Mouse (Mus musculus): ENCODE measurements at regions not wholly inside any gene's neighbourhood (a gene's known extent, or its start where the extent isn't known, plus 50 kb on each side); places are given as distances from the start of the nearest gene placed in this dataset.
"Not testable (repeated sequence)": the region's sequence is repeated elsewhere in the genome, so short reads cannot be mapped to it uniquely, and the experiment has no call there.

- DNase-seq = not testable (repeated sequence)
Measured at GRCm38 (mm10) chr10:11801372-11802230, 458.4 kb downstream of the Epm2a start.

DNA sequence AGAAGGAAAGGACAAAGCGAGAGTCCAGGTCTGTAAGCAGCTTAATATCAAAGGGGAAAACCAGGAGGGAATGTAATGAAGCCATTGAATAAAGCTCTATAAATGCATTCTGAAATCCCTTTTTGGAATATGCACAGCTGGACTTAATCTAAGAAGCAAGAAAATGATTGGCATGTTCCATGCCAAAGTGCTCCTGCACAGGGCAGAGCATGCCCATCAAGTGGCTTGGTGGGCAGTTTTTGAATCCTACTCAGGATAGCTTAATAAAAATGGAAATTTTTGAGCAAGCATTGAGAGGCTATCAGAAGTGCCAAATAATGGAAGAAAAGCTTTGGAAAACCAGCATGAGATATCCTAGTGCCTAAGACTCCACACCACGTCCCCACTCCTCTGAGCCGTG is 466.1 kb downstream of the Epm2a start:
- DNase-seq = no peak

DNA sequence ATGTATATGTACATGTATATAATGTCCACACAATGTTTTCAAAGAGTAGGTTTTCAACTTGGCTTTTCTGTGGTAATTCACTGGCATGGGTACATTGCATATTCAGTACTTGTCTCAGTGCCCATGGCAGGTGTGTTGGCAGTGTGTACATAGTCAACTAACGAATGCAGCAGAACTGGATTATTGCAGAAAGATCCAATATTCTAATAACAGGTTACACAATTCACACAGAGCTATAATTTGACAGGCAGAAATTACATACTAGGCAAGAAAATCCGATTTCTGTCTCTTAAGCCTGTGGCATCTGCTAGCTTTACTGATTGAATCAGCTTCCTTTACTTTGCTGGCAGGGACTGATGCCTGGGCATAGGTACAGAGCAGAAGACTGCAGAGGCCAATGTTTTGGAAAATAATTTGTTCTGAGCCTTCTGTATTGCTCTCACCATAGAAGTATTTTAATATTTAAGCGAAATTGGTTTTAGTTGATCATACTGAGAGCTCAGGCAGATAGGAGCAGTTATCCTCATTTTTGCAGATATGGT is 479.3 kb downstream of the Epm2a start:
- DNase-seq = no peak

GRCm38 (mm10) chr10:11841094-11841493 is 497.9 kb downstream of the Epm2a start:
- no peak for DNase-seq

GRCm38 (mm10) chr10:11841494-11841893 is 498.3 kb downstream of the Epm2a start:
- DNase-seq = no peak

GRCm38 (mm10) chr10:11846141-11846540 is 502.9 kb downstream of the Epm2a start:
- no peak for DNase-seq

DNA sequence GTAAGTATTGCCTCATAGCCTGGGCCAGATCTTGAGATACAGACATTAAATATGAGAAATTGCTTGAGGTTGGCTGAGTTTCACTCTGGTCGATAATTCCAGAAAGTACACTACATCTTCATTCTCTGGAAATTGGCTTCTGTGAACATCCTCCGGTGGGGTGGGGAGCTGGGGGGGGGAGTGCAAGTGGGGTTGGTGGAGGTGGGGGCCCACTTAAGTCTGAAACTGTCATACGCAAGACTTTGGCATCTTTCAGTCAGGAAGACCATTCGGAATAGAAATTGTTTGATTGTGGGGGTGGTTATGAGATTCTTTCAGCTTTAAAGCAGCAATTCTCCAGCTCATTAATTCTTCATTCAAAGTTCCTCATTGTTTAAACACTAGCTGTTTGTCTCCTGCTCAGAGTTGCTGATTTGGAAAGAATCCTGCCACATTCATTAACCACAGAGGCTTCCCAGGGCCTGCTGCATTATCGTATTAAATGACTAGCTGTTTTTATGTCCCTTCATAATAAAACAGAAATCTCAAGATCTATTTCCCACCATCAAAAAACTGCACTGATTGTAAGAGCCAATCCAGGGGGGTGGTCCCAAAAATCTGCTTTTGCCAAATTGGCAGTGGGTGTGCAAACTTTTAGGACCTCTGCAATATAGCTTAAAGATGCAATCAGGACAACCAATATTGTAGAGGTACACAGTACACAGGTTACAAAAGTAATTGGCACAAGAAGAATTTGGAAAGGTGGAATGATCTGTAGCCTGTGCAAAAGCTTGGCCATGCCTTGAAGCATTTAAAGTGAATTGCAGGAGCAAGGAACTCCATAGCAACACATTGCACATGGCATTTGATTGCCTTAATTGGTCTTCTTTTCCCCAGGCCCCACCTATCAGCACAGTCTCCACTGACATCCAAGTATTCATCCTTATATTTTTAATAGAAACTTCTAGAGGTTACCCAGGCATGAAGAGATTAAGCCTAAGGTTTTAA is 532.2 kb downstream of the Epm2a start:
- no peak for DNase-seq

- no peak for DNase-seq
Measured at GRCm38 (mm10) chr10:11886237-11886636, 543.0 kb downstream of the Epm2a start.

GRCm38 (mm10) chr10:11888953-11889352 is 545.7 kb downstream of the Epm2a start:
- no peak for DNase-seq

DNA sequence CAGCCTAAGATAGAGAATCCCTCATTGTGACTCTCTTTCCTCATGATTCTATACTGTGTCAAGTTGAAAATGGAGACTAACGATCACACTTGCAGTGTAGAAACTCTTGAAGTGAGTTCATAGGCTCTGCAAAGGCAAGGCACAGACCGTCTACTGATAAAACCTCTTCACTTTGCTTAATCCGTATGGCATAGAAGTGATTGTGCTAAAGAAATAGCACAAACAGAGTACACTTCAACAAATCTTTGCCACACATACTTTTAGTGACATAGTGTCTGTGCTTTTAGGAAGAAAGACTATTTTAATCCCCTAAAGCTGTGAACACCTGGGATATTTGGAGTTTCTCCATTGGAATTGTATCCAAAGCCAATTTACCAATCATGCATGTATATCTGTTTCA is 578.9 kb downstream of the Epm2a start:
- no peak for DNase-seq

GRCm38 (mm10) chr10:11938164-11938563 is 595.0 kb downstream of the Epm2a start:
- DNase-seq = no peak

- no peak for DNase-seq
Measured at GRCm38 (mm10) chr10:11942772-11943171, 599.6 kb downstream of the Epm2a start.

GRCm38 (mm10) chr10:11960327-11960922 is 617.2 kb downstream of the Epm2a start:
- DNase-seq = no peak

DNA sequence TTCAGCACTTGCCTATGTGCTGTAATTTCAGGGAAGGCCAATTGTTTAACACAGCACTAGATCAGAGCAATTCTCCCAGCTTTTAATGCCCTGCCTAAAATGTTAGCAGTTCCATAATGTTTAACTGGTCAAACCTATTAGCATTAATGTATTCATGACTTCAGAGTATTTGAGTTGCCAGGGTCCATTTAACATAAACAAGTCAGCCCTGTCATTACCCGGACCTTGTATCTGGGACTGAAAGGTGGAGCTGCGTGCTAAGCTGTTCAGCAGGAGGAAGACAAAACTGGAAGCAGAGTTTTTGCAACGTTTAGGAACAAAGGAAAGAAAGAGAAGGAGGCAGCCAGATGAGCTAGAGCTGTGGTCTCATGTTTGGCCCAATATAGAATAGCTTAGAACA is 661.8 kb downstream of the Epm2a start:
- no peak for DNase-seq

- no peak for DNase-seq
Measured at GRCm38 (mm10) chr10:12005889-12006288, 662.7 kb downstream of the Epm2a start.

DNA sequence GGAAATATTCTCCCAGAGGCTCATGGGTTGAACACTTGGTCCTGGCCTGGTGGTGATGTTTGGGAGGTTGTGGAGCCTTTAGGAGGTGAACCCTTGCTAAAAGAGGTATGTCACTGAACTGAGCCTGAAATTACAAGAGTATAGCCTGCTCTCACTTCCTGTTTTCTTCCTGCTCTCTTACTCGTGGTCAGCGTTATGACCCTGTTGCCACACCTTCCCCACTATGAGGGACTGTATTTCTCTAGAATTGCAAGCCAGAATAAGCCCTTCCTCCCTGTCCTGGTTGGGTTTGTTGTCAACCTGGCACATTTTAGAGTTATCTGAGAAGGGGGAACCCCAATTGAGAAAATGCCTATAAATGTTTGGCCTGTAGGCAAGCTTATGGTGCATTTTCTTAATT is 674.1 kb downstream of the Epm2a start:
- no peak for DNase-seq

- DNase-seq = no peak
Measured at GRCm38 (mm10) chr10:12018281-12018680, 675.1 kb downstream of the Epm2a start.

GRCm38 (mm10) chr10:12019159-12019779 is 676.1 kb downstream of the Epm2a start:
- peak; percentile 22 to 29 for DNase-seq

DNA sequence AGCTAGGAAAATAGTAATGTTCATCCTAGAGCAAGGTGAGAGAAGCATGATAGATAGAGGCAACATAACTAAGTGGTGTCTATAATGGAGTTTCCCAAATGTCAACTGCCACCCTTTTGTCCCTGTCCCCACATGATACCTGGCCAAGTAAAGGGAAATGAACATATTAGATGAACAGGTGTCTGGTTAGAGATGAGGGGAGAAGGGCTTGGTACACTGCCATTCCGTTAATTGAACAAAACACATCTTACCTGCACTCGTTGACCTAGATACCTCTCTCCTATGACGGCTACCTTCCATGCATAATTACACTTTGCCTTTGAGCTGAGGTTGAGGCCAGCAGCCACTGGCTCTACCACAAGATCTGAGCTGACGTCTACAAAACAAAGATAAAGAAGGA is 677.4 kb downstream of the Epm2a start:
- DNase-seq = no peak

- no peak for DNase-seq
Measured at GRCm38 (mm10) chr10:12035159-12035558, 692.0 kb downstream of the Epm2a start.

GRCm38 (mm10) chr10:12045937-12046336 is 702.7 kb downstream of the Epm2a start:
- DNase-seq = no peak

DNA sequence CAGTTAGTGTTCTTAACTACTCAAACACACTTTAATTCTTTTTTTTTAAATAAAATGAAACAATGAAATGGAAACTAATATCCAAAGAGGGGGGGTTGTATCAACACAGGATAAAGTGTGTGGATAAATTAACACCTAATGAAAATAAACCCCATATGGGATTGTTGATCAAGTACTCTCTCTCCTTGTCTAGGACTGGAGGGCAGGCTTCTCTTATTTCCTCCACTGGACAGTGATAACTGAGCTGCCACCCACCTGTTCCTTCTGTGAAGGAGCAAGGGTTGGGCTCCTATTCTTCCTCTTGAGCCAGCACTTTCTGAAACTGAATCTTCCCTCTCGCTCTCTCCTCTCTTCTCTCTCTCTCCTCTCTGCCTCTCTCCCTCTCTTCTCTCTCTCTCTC is 716.5 kb downstream of the Epm2a start:
- DNase-seq = no peak
